Mouse (Mus musculus) layer of hippocampus, adult 18-20 months (tissue): Measurements from ENCODE around the gene Med17. TPM values are rescaled to one million over a fixed set of nuclear protein-coding genes. Genes with fewer than 3 reads are reported as not detected.
A peak's percentile ranks its signal among the peaks of the same experiment; 100 is the strongest.
"Not testable (repeated sequence)": the region's sequence is repeated elsewhere in the genome, so short reads cannot be mapped to it uniquely, and the experiment has no call there.

ENCODE experiments used
- DNase-seq, 2 experiments: peaks; one replicate each; pipeline ENCODE4 v3.0.0; 2022; ENCODE audit warnings: low spot score in 2 of 2
- long read RNA-seq: library from polyadenylated mRNA; stranded (forward); transcript quantifications from one replicate; pipeline ENCODE4 v2.0.0, GENCODE M21; 2021
- total RNA-seq, 2 experiments: library from RNA; stranded (reverse); gene quantifications; 2 replicates each; pipeline ENCODE4 v1.2.3; 2021

Med17 gene
- total RNA-seq, result 10 to 100 TPM; 35.7 to 40.0 TPM
- long read RNA-seq, transcript Med17-201 (12 exons, 3,964 nt), result major isoform, 20 of 31 reads
- long read RNA-seq, partial matches to known transcripts, result 6 of 31 reads
- long read RNA-seq, other reads (novel, unspliced or antisense), result 5 of 31 reads

DNA sequence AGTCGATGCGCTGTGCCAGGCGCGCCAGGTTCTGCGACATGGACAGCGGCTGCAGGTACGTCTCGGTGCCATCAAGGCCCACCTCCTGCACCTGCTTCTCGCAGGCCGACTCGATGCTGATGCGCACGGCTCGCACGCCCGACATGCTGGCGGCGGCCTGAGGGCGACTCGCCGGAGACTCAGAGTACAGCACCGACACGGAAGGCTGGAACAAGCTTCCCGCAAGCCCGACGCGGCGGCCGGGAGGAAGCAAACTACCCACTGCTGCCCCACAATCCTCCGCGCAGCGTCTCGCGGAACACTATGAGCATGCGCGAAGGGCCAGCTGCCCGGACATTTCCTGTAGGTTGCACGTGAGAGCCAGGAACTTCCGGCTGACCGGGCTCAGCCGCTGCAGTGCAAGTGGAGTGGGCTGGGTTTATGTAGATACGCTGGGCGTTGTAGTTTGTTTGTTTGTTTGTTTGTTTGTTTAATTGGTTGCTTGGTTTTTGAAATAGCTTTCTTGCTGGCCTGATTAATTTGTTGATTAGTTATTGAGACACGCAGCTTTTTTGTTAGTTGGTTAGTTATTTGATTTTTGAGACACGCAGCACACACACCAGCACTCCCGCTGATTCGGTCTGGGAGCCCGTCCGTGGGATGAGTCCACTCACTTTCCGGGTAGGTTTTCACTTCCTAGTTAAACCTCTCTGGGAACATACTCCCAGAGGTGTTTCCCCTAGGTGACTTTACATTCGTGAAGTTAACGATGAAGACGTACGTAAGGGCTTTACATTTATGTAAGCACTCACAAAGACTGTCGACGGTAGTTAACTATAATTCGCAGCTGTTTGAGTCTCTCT lies at the start of gene Med17:
Gene Med17 (minus strand): TSS at position 283 of the 842 bp plus-strand sequence.
- peak; percentile 91 to 97 for DNase-seq

DNA sequence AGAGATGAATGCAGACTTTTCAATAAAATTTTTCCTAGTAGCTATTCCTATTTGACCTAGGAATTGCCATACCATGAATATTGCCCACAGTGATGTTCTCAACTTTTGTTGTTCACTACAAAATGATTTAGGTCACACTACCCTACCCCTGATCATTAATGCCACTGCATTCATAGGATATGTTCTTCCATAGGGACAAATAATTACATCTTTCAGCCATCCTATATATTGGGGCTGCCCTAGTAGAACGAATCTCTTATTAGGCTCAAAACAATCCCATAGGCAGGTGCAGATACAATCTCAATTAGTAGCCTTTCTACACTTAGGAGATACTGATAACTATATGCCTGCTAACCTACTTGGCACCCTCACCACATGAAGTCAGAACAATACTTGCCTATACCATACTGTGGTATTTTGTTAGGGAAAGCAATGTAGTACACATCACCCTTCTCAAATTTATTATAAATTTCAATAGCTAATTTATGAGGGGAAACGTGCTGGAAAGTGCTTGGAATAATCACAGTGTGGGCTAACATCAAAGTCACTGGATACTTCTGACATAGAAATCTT lies 38.5 kb upstream of the Med17 start:
- DNase-seq, result no peak

GRCm38 (mm10) chr9:15317223-15318169 lies 37.8 kb upstream of the Med17 start:
- no peak for DNase-seq

DNA sequence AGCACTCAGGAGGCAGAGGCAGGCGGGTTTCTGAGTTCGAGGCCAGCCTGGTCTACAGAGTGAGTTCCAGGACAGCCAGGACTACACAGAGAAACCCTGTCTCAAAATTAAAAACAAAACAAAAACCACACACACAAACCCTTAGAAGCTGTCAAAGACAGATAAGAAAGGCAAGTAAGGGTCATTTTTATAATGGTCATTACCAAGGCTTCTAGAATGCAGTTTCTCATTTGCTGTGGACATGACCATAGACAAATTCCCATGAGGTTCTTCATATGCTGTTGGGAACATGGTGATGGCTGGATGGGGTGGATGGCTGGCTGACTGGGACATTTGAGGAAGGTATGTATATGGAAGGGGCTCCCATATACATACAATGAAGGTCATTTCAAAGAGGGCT lies 36.6 kb upstream of the Med17 start:
- DNase-seq, result not testable (repeated sequence)

DNA sequence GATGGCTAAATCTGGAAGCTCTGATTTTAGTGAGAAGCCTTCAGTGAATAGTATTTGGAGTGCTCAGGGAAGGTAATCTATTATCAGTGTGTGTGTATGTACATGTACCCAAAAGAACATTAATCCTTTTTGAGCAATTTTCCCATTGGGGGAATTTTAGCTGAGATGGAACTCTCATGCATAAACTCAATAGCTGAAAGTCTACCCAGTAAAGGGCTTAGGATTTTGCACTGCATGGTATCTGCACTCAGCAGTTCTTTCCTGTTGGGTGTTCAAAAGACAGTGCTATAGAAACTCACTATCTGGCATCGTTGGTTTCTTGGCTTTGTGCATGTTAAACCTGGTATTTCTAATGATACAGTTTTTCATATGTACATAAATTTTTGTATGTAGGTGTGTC lies 34.9 kb upstream of the Med17 start:
- no peak for DNase-seq

DNA sequence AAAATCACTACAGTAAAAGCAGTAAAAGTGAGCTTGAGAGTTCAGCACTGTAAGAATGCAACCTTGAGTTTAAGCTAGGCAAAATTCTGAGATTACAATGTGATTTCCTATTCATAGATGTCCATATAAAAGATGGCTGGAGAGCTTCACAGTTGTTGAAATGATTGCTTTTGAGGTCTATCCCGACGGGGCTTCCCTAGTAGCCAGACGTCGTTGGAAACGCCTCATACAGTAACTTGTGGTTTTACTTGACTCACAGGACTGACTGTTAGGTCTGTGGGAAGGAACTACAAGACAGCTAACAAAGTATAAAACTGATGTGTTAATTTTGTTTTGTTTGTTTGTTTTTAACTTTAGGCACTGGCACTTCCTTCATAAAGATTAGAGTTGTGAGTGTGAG lies 33.9 kb upstream of the Med17 start:
- no peak for DNase-seq

DNA sequence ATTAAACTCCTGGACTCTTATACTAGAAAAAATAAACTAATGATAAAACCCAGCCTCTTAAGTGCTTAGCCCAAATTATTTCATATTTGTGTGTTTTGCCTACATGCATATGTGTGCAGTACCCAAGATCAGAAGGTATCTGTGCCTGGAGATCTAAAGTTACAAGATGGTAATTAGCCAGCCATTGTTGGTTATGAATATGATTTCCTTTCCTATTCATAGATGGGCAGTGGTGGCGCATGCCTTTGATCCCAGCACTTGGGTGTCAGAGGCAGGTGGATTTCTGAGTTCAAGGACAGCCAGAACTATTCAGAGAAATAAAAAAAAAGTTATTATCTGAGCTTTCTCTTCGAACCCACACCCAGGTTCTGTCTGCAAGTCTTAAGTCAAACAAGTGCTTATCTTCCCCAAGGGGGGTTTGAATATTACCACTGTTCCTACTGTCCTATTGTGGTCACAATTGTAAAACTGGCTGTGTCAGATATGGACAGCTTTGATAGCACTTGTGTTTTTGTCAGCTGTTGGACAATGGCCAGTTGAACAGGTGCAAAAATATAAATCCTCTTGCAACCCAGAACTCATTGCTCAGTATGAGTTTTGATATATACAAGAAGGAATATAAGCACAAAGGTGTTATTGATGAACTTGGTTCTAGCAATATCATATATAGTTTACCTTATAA lies 32.5 kb upstream of the Med17 start:
- no peak for DNase-seq

DNA sequence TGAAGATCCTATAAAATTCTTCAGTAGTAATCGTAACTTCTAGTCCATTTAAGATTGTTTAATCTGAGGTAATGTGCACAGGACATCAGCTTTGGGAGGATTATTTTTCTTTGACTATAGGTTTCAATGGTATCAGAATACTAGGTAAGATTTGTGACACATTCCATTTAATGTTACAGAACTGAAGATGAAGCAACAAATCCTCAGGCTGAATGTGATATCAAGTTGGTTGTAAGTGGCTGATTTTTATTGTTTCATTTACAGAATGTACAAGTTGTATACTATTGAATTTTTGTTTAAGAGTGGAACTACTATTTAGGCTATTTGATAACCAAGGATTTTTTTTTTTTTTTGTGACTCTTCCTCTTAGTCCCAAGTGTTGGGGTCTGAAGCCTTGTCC lies 30.4 kb upstream of the Med17 start:
- no peak for DNase-seq

- DNase-seq, result no peak
These were observed 29.7 kb upstream of the Med17 start for GRCm38 (mm10) chr9:15309425-15309824.

DNA sequence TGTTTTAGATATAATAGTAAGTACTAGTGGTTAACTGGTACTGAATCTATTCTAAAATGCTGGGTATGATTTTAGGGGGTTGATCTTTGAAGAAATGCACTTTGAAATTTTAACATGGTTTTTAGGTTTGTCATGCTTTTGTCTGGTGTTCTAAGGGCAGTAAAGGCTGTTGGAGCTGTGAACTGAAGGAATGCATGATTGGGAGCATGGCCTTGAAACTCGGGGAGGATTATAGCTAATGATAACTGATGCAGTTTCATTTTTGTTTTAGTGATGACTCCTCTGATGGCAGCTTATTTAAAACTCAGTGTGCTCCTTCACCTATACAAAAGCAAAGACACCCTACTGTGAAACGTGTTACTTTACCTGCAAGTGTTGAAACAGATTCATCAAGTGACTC lies 28.5 kb upstream of the Med17 start:
- DNase-seq, result no peak

DNA sequence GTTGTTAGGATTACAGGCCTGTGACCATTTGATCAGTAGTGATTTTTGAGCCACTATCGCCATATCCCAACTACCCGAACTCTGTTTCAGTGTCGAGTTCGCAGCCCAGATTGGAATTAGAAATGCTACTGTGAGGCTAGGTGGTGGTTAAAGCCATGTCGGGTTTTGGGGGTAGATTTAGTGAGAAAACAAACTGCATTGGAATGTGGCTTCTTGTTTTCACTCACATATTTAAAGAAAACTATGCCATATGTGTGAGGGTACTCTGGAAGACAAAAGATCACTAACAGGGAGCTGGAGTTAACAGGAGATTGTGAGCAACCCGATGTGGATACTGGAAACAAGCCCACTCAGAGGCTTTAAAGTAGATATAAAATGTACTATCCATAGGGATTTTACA lies 27.5 kb upstream of the Med17 start:
- DNase-seq, result no peak

DNA sequence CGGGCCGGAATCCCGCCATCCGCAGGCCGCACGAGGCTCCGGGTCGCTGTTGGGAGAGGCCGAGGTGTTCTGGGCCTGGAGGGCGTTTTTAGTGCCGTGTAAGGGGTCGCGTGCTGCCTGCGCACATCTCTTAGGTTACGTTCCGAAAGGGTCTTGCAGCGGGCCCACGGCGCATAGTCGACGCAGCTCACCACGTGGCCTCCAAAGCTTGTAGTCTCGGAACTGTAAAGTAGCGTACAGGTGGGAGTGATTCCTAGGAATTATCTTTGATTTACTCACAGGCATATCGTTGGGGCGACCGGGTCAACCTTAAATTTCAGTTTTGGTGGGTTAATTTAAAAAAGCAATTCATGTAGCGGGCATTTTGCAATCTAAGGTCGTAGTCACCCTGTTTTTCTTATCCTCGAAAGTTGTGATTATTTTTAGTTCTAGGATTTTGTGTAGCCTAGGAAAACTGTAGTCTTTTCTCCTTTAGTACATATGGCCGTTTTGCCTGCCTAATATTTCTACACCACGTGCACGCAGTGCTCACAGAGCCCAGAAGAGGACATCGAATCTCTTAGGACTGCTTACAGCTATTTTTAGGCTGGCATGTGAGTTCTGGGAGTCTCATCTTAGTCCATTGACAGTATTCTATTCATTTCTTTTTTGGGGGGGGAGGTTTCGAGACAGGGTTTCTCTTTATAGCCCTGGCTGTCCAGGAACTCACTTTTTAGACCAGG lies 26.8 kb upstream of the Med17 start, which contains the start of gene 4931406C07Rik:
Gene 4931406C07Rik (minus strand): TSS at position 51 of the 722 bp plus-strand sequence.
- DNase-seq, result peak in 1 of 2 experiments; percentile 48

DNA sequence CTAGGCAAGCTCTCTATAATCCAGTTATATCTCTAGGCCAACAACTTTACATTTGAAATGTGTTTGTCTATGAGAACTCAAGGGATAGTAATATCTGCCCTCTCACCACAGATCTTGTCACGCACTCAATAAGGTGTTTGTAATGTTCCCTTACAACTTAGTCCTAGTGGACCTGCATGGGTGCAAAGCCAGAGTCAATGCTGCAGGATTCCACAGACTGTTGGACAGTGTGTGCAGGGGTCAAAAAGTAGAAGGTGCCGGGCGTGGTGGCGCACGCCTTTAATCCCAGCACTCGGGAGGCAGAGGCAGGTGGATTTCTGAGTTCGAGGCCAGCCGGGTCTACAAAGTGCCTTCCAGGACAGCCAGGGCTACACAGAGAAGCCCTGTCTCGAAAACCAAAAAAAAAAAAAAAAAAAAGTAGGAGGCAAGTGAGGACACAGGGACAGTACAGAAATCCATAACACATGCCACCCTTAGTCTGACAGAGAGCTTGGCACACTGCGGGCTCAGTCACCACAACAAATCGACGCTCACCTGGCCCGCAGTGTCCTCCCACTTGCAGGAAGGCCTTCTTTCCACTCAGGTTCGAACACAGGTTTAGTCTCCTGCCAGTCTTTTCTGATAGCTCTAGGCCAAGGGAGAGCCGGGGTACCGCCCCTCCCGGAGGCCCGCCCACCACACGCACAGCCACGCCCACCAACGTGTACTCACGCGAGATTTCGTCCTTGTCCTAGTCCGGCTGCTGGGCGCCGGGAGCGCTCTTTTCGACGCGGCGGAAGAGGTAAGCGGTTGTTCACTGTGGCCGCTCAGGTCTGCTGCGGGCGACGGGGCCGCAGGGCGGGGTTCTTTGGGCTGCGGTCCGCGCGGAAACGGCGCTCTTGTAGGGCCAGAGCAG lies 26.0 kb upstream of the Med17 start, which contains the start of gene Taf1d:
Gene Taf1d (plus strand): TSS at position 712 of the 895 bp plus-strand sequence.
- DNase-seq, result peak; percentile 92 to 96

DNA sequence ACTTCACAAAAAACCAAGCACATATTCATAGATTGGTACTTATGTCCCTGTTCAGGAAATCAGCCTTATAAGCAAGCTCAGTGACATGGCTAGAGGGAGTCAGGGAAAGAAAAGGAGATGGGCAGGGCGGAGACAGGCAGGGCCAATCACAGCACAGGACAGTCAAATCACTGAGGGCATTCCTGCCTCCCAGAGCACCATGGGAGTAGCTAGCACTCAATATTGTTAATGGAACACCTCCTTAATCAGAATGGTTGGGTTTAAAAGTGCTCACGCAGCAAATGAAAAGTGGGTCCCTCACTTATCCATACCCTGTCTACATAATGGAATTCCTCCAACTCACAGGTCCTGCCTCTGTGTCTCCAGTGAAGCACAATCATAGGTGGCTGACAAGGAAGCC lies 23.1 kb upstream of the Med17 start:
- DNase-seq, result no peak

DNA sequence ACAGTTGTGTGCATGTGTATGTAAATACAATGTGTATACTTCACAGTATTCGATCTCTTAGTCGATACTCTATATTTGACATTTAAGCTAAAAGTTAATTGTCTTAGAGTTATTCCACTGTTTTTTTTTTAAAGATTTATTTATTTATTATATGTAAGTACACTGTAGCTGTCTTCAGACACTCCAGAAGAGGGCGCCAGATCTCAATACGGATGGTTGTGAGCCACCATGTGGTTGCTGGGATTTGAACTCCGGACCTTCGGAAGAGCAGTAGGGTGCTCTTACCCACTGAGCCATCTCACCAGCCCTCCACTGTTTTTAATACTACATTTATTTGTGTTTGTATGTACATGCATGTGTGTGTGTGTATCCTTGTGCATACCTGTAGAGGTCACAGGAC lies 22.3 kb upstream of the Med17 start:
- not testable (repeated sequence) for DNase-seq

- no peak for DNase-seq
These were observed 21.7 kb upstream of the Med17 start for GRCm38 (mm10) chr9:15301399-15301798.

DNA sequence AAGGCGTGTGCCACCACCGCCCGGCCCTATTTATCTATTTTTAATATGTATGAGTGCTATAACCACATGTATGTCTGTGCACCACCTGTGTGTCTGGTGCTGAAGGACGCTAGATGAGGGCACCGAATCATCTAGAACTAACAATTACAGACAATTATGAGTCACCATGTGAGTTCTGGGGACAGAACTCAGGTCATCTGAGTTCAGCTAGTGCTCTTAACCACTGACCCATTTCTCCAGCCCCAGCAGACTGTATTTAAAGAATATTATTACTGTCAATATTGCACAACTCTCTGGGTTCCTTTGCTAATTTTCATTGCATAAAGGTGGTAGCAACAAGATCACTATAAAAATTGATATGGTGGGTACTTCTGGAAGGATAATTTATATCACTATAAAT lies 20.3 kb upstream of the Med17 start:
- DNase-seq, result no peak

DNA sequence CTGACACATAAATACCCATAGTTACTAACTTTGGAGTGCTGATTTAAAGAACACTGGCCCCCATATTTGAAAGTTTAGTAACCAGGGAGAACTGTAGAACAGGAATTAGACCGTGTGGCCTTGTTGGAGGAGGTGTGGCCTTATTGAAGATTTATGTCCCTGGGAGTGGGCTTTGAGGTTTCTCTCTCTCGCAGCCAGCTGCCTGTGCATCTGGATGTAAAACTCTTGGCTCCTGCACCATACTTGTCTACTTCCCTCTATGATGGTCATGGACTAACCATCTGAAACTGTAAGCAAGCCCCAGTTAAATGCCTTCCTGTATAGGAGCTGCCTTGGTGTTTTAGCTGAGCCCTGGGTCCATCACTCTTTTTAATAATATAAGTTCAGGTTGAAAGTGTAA lies 18.7 kb upstream of the Med17 start:
- DNase-seq, result no peak

DNA sequence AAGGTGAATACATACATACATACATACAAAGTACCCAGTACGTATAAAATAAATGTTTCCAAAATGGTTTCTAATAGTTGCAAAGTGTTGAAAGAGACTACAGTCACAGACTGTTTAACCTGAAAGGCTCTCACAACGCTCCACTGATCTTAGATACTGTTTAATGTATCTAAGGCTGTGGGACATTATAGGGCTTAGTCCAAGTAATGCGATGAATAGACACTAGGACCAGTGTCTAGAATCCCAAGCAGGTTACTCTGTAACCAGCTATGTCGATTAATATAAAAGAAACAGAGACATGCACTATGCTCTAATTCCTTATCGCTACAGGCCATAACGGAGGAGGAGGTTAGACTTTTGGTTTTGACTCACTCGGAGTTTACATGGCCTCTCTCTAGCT lies 17.4 kb upstream of the Med17 start:
- DNase-seq, result no peak
